Mouse (Mus musculus) bone marrow, adult 2 months (tissue): ENCODE data around the gene Spatc1l.

ENCODE experiments used
- CTCF ChIP-seq: fragments of 200-500 bp; IDR thresholded peaks from 2 replicates; pipeline ENCODE4 v1.5.1; 2011; ENCODE audit warnings: low read length, control low read depth; ENCODE audit not compliant: control insufficient read depth, insufficient read depth
- POLR2A ChIP-seq: fragments of 200-500 bp; IDR thresholded peaks from 2 replicates; pipeline ENCODE4 v1.6.1; 2011; ENCODE audit warnings: low read depth, mild to moderate bottlenecking, control low read depth, low read length, borderline replicate concordance; ENCODE audit not compliant: control insufficient read depth

- TF ChIP-seq CTCF (peak; percentile 94), POLR2A (no peak)
These were observed 49.0 kb upstream of the Spatc1l start for GRCm38 (mm10) chr10:76512965-76513583.
